Mouse (Mus musculus) CH12F3 (cell line): ENCODE data around the gene Dedd.
"Not testable (repeated sequence)": the region's sequence is repeated elsewhere in the genome, so short reads cannot be mapped to it uniquely, and the experiment has no call there.

Experiments
- in situ Hi-C: fragments of 300-500 bp; cut with MboI; formaldehyde crosslinking; loops from 2 replicates; pipeline ENCODE4 v1.14.3; 2020; ENCODE audit warnings: low sequenced_read_pairs

Gene Dedd

GRCm38 (mm10) chr1:171309321-171309720, 19.6 kb upstream of the Dedd start:
- in situ Hi-C loops, result no loop called here

DNA sequence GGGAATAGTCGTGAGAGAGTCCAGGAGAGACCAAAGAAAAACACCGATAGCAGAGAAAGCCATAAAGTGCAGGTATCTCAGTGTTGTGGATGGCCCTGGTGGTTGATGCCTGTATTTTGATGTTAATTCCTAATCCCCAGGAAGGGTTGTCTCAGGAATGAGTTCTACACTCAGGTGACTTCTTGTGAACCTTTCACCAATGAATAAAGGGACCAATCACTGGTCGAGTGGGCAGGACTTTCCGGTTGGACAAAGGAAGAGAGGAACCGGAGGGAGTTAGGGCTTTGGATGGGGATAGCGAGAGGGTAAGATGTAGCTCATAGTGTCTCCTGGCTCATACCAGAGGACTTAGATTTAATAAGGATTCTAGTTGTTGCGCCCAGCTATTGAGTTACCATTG, 9.2 kb upstream of the Dedd start:
- in situ Hi-C loops, result no loop called here

GRCm38 (mm10) chr1:171320151-171320550, 8.8 kb upstream of the Dedd start:
- in situ Hi-C loops, result no loop called here

DNA sequence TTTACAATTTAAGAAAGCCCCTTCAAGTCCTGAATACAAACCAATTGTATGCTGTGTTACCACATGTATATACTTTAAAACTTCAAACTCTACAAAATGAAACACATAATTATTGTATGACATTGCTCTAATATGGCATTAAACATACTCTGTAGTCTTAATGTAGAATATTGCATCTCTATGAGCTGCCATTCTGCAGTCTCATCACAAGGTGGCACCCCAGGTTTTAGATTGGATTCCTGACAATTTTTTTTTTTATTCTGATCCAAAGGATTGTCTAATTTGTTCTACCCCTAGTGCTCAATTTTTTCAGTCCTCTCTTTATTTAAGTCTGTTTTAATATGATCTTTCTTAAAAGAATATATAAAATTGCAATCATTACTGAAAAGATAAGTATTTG, 7.5 kb upstream of the Dedd start:
- in situ Hi-C loops, result no loop called here

- in situ Hi-C loops, result no loop called here
These were observed 6.9 kb upstream of the Dedd start for GRCm38 (mm10) chr1:171322012-171322411.

DNA sequence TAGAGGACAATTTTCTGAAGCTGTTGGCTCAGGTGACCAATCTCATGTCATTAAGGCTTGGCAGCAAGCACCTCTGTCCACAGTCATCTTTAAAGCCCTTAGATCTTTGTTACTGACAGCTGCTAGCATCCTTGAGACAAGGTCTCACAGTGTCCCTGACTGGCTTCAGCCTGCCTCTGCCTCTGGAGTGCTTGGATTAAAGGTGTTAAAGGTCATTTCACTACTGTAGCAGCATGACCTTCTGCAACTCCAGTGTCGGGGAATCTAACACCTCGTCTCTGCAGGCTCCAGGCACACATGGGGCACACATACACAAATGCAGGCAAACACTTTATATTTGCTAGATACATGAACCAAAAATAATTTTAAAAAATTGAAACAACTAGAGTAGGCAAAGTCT, 3.4 kb upstream of the Dedd start:
- in situ Hi-C loops, result no loop called here

DNA sequence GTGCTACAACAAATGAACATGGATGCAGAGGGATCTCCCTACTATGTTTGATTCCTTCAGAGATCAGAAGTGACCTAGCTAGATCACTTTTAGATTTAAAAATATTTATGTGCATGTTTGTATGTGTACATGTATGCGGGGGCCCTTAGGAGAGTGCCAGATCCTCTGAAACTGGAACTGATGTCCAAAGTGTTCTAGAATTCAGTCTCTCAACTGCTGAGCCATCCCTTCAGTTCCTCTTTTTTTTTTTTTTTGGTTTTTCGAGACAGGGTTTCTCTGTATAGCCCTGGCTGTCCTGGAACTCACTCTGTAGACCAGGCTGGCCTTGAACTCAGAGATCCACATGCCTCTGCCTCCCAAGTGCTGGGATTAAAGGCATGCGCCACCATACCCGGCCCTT, 2.4 kb upstream of the Dedd start:
- in situ Hi-C loops, result not testable (repeated sequence)

- in situ Hi-C loops, result no loop called here
These were observed 701 bp upstream of the Dedd start for GRCm38 (mm10) chr1:171328244-171328643.

- in situ Hi-C loops, result no loop called here
These were observed 679 bp downstream of the Dedd start for GRCm38 (mm10) chr1:171329433-171330215.

DNA sequence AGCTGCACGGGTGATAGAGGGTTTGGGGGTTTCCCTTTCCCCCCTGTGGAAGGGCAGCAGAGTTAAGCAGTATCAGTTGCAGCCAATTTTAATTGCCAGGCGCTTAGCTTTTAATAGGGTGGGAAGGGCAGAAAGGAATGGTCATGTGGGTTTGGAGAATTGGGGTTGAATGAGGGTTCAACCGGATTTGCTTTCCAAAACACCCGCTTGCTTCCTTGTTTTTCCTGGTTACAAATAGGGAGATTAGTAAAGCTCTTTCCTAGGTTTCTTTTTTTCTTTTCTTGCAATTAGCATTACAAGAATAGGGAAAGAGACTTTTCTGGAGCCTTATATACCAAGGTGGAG, 1.2 kb downstream of the Dedd start:
- in situ Hi-C loops, result no loop called here

DNA sequence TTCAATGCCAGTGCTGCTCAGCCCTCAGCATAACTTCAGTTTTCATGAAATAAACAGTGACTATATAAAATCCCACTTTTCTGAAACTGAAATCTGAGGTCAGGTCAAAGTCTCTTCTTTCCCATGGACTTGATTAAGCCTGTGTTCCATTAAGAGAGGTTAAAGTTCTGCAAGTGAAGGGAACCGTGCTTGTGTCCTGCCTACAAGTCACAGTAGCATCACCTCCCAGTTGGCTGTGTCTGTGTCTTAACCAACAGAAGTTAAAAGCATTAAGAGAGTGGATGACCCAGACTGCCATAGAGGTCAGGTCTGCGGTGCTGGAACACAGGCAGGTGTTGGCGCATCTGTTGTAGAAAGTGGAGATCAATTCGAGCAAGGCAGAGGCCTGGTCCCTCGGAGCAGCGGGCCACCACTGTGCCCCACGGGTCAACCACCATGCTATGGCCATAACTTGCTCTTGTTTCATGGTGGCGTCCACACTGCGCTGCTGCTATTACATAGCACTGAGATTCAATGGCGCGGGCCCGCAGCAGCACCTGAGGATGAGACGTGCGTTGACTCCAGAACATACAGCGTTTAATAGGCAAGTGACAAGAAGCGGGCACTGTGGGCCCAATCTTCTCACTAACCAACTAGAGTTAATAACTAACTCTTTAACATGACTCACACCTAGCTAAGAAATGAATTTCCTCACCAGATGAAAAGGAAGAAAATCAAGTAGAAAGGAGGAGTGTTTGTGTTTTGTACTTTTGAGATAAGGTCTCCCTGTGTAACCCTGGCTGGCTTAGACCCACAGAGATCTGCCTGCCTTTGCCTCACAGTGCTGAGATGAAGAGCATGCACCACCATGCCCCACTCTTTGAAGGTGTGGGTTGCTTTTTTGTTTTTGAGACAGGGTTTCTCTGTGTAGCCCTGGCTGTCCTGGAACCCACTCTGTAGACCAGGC, 13.6 kb downstream of the Dedd start:
- in situ Hi-C loops, result no loop called here

GRCm38 (mm10) chr1:171343922-171344677, 15.2 kb downstream of the Dedd start:
- in situ Hi-C loops, result no loop called here

- in situ Hi-C loops, result no loop called here
These were observed 15.8 kb downstream of the Dedd start for GRCm38 (mm10) chr1:171344715-171345114.

DNA sequence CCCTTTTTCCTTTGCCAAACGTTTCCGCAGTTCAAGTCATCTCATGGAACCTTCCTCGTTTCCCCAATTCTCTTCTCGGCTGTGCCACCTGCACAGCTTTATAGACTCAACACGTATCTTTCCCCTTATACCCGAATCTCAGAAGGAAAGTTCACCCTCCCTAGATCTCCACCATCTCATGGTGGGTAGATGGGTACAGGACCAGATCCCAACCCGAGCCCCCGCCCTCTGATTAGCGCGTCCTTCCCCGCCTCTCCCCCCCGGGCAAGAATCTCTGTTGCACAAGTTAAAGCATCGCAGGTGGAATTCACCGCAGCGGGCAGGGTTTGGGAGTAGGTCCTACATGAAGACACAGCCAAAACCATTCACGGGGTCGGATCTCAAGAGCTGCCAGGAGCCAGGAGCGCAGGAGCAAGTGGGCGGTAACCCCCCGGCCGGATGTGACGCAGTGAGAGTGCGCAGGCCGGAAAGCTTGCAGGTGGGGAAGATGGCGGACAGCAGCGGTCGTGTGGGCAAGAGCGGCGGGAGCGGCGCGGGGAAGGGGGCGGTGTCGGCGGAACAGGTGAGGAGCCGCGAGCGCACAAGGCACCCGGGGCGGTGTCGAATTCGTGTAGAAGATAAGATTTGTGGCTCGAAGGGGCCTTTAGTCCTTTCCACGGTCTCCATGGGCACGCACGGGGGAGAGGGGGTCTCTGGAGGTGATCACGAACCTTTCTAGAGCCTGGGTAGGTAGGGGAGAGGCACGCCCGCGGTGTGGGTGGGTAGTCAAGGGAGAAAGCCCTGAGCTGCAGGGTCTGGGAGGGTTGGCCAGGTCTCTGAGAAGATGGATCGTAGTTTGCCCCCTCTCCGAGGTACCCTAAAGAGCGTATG, 16.5 kb downstream of the Dedd start, which contains the start of the genes Nit1 and Pfdn2:
Gene Nit1, minus strand, starts transcription at position 422 of the 870 bp plus-strand sequence.
Gene Pfdn2, plus strand, starts transcription at position 446 of the 870 bp plus-strand sequence.
- in situ Hi-C loops, result no loop called here

GRCm38 (mm10) chr1:171346095-171346450, 17.1 kb downstream of the Dedd start:
- in situ Hi-C loops, result no loop called here

- in situ Hi-C loops, result no loop called here
These were observed 19.7 kb downstream of the Dedd start for GRCm38 (mm10) chr1:171348665-171349064.

GRCm38 (mm10) chr1:171349210-171349609, 20.3 kb downstream of the Dedd start:
- in situ Hi-C loops, result no loop called here

- in situ Hi-C loops, result no loop called here
These were observed 26.9 kb downstream of the Dedd start for GRCm38 (mm10) chr1:171355812-171356340.

DNA sequence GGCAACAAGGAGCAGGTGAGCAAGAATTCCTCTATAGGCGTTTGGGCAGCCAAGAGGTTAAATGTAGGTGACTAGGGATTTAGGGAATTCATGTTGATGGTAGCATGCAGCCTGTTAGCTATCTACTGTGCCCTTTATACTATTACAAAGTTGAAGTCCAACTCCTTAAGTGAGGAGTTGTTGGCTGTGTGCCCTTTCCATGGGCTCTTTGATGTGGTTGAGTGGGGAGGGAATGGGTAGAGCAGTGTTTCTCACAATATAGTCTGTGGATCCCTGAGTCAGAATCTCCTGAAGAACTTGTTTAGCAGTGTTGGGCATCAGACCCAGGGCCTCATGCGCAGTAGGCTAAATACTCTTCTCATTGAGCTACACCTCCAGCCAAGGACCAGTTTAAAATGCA, 27.9 kb downstream of the Dedd start:
- in situ Hi-C loops, result no loop called here

GRCm38 (mm10) chr1:171358421-171358820, 29.5 kb downstream of the Dedd start:
- in situ Hi-C loops, result no loop called here
